Mouse (Mus musculus): ENCODE results near the gene Fcna. TPM values are rescaled to one million over a fixed set of nuclear protein-coding genes. Genes with fewer than 3 reads are reported as not detected.

The Fcna gene
- polyA plus RNA-seq, 1 experiment from 2014 or later = 4.0 TPM

DNA sequence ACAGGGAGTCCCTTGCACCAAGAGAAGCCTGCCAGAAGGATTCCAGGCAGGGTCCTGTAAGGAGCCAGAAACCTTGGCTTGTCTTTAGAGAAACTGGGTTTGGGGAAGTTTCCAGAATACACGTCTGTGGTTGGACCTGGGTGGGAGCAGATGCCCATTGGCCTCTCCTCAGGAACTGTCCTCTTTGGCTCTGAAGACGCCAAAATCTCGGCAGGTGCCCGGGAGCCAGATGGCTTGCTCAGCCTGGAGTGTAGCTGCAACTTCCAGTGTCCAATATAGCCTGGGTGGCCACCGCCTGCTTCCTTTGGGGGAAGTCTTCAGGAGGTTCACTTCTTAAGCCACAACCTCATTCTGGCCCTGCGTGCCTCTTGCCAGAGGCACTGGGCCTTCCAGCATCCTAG lies 45.9 kb downstream of the Fcna start:
- Histone ChIP-seq H3K9ac (no peak overlapping the region), H3K4me1 (replicated peaks; ENCODE audit: control insufficient read depth, insufficient read depth, low read length) (peaks cover 32% of the 10 kb centered on the region), H3K36me3 (replicated peaks; ENCODE audit: control insufficient read depth, insufficient read depth) (peaks cover 48% of the 10 kb centered on the region), H3K9me3 (ENCODE audit: control insufficient read depth, low read length) (no peaks in the 10 kb centered on the region), H3K4me3 (replicated peaks; ENCODE audit: low read length) (no peak overlapping the region), H3K4me2 (replicated peaks) (peak overlapping the region; percentile 54; the same call in 1 of the 2 replicates), H3K27me3 (ENCODE audit: control insufficient read depth, insufficient read depth, low read length) (peaks cover 41% of the 10 kb centered on the region), H3K27ac (0 out of 2 replicates have a peak overlapping the region, but pooled peaks have one; percentile 10)
- 31% methylated on average over 6 of the region's 6 CpGs for WGBS
- ATAC-seq (ENCODE audit: low FRiP score) (0 out of 2 replicates have a peak, but pooled peaks have one; percentile 2), DNase-seq (ENCODE audit: low spot score) (no peak)

DNA sequence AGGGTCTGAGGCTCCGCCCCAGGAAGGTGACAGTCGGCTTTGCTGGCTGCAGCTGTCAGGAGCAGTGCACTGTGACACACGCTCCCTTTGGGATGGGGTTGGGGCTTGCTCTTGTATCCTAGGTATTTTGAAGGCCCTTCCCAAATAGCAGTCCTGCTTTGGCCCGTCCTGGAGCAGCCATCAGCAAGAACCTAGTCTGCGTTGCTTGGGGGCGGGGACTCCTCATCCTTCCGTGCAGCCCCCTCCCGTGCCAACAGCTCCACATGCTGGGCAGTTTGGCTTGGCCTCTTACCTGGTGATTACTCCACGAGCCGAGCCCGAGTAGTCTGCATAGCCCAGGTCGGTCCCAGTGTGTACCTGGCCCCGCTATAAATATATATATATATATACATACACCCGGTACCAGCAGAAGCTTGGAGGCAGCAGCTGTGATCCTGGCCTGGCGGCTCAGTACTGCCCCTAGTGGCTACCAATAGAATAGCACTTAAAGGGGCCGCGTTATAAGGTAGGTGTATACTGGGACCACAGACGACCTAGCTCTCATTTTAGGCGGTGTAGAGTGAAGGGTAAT lies 46.5 kb downstream of the Fcna start, which contains the start of gene Ajm1:
Ajm1 (minus strand) TSS at position 464 of the 571 bp plus-strand sequence.
- H3K4me1 ChIP-seq (replicated peaks; ENCODE audit: control insufficient read depth, insufficient read depth, low read length) = peaks cover 32% of the 10 kb centered on the region

DNA sequence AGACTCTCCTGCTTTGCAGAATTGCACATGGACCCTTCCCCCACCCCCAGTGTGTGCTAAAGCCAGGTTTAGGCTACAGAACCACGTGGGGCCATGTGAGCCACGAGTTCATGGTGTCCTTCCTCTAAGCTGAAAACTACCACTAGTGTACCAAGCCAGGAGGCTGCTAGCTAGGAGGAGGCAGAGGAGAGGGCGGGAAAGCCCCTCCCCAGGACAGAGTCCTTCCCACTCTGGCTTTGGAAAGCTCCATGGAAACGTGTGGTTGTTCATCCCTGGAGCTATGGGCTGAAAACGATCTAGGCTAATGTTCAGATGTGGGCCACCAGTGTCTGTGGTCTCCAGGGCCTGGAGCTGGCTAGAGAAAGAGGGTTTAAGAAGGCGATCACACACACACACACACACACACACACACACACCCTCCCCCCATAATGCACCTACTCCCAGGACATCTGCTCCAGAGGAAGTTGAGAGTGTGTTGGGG lies 47.2 kb downstream of the Fcna start:
- peaks cover 45% of the 10 kb centered on the region for H3K36me3 ChIP-seq (replicated peaks; ENCODE audit: control insufficient read depth, insufficient read depth)
- peaks cover 35% of the 10 kb centered on the region for H3K4me1 ChIP-seq (replicated peaks; ENCODE audit: control insufficient read depth, insufficient read depth, low read length)
- peak overlapping the region; percentile 60; the same call in 1 of the 2 replicates for H3K9ac ChIP-seq
- 37% methylated on average over 6 of the region's 6 CpGs for WGBS
- DNase-seq (ENCODE audit: low spot score) = no peak
- peak overlapping the region; percentile 54 for H3K4me2 ChIP-seq (replicated peaks)
- H3K4me3 ChIP-seq (replicated peaks; ENCODE audit: low read length) = peak overlapping the region; percentile 44
- no peaks in the 10 kb centered on the region for H3K9me3 ChIP-seq (ENCODE audit: control insufficient read depth, low read length)
- peak; percentile 3; the same call in 1 of the 2 replicates for ATAC-seq (ENCODE audit: low FRiP score)
- no peak overlapping the region for H3K27ac ChIP-seq
- H3K27me3 ChIP-seq (ENCODE audit: control insufficient read depth, insufficient read depth, low read length) = peaks cover 53% of the 10 kb centered on the region

More for the DNA sequence above, 46.5 kb downstream of the Fcna start, which contains the start of gene Ajm1:
- 7% methylated on average over 19 of the region's 19 CpGs for WGBS
- no peaks in the 10 kb centered on the region for H3K9me3 ChIP-seq (ENCODE audit: control insufficient read depth, low read length)
- H3K36me3 ChIP-seq (replicated peaks; ENCODE audit: control insufficient read depth, insufficient read depth) = peaks cover 48% of the 10 kb centered on the region
- H3K9ac ChIP-seq = peak within 1 kb of the TSS; percentile 60
- H3K4me2 ChIP-seq (replicated peaks) = peak within 1 kb of the TSS; percentile 54
- DNase-seq (ENCODE audit: low spot score) (peak; percentile 90), ATAC-seq (ENCODE audit: low FRiP score) (peak; percentile 83)
- peaks cover 46% of the 10 kb centered on the region for H3K27me3 ChIP-seq (ENCODE audit: control insufficient read depth, insufficient read depth, low read length)
- peak within 1 kb of the TSS; percentile 44 for H3K4me3 ChIP-seq (replicated peaks; ENCODE audit: low read length)
- H3K27ac ChIP-seq = peak within 1 kb of the TSS; percentile 54

DNA sequence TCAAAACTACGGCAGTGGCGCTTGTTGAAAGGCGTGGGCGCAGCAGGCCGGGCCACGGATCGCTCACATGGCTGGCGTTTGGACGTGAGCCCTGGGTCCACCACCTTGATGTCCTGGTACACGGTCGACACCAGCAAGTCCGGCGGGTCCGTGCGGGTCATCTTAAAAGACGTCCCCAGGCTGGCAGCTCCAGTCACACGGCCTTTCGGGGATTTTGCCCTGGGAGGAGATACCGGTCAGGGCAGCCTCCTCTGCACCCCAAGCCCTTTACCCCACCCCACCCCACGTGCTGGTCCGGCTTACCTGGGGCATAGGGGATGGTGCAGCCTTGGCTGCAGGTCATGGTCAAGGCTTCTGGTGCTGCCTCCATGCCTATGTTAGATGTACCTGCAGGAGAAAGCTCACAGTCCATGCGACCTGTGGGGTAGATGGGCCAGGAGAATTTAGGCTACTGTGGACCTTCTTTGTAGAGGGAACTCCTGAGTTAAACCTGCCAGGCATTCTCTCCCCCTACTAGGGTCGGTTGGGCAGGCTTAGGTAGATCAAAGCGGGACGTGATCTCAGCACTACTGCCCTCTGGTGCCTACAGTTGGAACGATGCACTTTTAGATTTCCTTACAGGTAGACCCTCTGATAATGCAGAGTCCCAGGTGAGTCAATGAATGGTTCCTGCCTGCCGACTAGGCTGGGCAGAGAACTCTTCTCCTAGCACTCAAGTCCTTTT lies 47.9 kb downstream of the Fcna start:
- Histone ChIP-seq H3K9ac (no peak overlapping the region), H3K4me2 (replicated peaks) (peak overlapping the region; percentile 33), H3K27ac (no peak overlapping the region), H3K4me1 (replicated peaks; ENCODE audit: control insufficient read depth, insufficient read depth, low read length) (peaks cover 40% of the 10 kb centered on the region), H3K9me3 (ENCODE audit: control insufficient read depth, low read length) (no peaks in the 10 kb centered on the region), H3K4me3 (replicated peaks; ENCODE audit: low read length) (peak overlapping the region; percentile 13), H3K27me3 (ENCODE audit: control insufficient read depth, insufficient read depth, low read length) (peaks cover 56% of the 10 kb centered on the region), H3K36me3 (replicated peaks; ENCODE audit: control insufficient read depth, insufficient read depth) (peaks cover 37% of the 10 kb centered on the region)
- WGBS = 8% methylated on average over 27 of the region's 27 CpGs
- peak; percentile 77 for DNase-seq (ENCODE audit: low spot score)
- no peak for ATAC-seq (ENCODE audit: low FRiP score)

DNA sequence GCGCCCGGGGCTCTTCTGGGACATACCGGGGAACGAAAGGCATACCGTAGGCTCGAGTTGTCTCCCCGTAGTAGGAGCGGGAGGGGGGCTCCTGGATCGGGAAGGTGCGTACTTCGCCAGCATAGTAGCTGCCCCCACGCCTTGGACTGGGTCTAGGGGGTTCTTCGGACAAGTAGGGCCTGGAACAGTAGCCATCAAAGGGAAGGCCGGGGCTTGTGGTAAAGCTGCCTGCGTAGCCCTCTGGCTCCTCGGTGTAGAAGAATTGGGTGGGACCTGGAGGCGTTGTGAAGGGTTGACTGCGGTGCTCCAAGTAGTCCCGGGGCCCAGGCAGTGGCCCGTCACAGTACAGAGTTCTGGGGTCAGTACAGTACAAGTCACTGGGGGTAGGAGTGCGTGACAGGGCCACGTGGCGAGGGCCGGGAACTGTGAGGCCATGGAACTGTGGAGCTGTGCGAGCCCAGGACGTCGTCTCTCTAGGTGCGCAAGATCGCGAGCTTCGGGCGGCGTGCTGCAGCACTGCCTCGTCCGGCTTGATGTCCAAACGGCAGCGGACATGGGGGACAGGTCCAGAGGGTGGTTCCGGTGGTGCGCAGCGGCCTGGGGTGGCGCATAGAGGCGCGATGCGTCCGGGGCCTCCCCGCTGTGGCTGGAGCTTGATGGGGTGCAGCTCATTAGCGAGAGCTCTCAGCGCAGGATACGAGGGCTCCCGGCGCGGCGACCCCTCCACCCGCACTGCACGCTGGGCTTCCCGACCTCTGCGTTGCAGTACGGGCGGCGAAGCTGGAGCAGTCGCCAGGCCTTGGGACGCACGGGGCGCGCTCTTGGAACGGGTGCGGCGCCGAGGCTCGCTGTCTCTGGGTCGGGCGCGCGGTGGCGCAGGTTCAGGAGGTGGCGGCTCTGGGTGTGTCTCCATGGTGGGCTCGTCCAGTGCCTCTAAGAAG lies 48.8 kb downstream of the Fcna start:
- Histone ChIP-seq H3K27ac (no peak overlapping the region), H3K4me1 (replicated peaks; ENCODE audit: control insufficient read depth, insufficient read depth, low read length) (peaks cover 42% of the 10 kb centered on the region), H3K9ac (no peak overlapping the region), H3K9me3 (ENCODE audit: control insufficient read depth, low read length) (no peaks in the 10 kb centered on the region), H3K36me3 (replicated peaks; ENCODE audit: control insufficient read depth, insufficient read depth) (peaks cover 29% of the 10 kb centered on the region), H3K4me2 (replicated peaks) (peak overlapping the region; percentile 33), H3K27me3 (ENCODE audit: control insufficient read depth, insufficient read depth, low read length) (peaks cover 56% of the 10 kb centered on the region), H3K4me3 (replicated peaks; ENCODE audit: low read length) (peak overlapping the region; percentile 14)
- WGBS = 8% methylated on average over 77 of the region's 77 CpGs
- no peak for ATAC-seq (ENCODE audit: low FRiP score)
- DNase-seq (ENCODE audit: low spot score) = no peak

DNA sequence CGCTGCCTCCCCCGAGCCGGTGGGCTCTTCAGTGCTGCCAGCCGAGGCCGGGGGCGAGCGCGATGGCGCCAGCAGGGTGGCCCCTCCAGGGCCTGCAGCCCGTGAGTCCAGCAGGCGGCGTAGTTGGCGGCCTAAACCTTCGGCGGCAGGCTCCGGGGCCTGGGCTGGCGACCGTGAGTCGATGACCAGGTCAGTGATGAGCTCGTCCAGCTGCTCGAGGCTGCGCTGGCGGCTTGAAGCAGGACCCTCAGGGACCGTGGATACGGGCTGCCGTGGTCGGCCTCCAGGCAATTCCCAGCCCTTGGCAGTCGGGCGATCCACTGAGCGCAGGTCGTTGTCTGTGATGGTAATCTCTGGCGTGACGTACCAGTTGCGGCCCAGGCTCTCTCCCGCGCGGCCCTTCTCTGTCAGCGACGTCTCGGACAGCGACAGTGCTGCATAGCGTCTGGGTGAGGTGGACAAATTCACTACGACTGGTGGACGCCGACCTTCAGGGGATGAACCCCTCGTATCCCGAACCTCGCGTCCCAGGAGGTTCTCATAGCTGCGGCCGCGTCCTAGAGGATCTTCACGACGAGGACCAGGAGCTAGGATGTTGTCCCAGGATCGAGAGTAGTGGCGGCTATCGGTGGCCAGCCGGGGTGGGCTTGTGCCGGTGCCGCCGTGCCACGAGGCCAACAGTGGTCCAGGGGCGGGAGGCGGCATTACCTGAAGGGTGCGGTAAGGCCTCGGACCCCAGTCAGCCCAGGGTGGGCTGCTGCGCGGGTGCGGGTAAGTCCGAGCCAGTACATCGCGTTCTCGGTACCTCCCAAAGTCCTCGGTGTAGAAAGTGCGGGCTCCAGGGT lies 49.7 kb downstream of the Fcna start:
- Histone ChIP-seq H3K9me3 (ENCODE audit: control insufficient read depth, low read length) (no peaks in the 10 kb centered on the region), H3K9ac (peak overlapping the region; percentile 31; the same call in 1 of the 2 replicates), H3K27me3 (ENCODE audit: control insufficient read depth, insufficient read depth, low read length) (peaks cover 56% of the 10 kb centered on the region), H3K4me2 (replicated peaks) (peak overlapping the region; percentile 19), H3K36me3 (replicated peaks; ENCODE audit: control insufficient read depth, insufficient read depth) (peaks cover 20% of the 10 kb centered on the region), H3K4me3 (replicated peaks; ENCODE audit: low read length) (peak overlapping the region; percentile 14), H3K4me1 (replicated peaks; ENCODE audit: control insufficient read depth, insufficient read depth, low read length) (peaks cover 51% of the 10 kb centered on the region), H3K27ac (no peak overlapping the region)
- DNase-seq (ENCODE audit: low spot score) (no peak), ATAC-seq (ENCODE audit: low FRiP score) (no peak)
- 8% methylated on average over 74 of the region's 75 CpGs for WGBS

DNA sequence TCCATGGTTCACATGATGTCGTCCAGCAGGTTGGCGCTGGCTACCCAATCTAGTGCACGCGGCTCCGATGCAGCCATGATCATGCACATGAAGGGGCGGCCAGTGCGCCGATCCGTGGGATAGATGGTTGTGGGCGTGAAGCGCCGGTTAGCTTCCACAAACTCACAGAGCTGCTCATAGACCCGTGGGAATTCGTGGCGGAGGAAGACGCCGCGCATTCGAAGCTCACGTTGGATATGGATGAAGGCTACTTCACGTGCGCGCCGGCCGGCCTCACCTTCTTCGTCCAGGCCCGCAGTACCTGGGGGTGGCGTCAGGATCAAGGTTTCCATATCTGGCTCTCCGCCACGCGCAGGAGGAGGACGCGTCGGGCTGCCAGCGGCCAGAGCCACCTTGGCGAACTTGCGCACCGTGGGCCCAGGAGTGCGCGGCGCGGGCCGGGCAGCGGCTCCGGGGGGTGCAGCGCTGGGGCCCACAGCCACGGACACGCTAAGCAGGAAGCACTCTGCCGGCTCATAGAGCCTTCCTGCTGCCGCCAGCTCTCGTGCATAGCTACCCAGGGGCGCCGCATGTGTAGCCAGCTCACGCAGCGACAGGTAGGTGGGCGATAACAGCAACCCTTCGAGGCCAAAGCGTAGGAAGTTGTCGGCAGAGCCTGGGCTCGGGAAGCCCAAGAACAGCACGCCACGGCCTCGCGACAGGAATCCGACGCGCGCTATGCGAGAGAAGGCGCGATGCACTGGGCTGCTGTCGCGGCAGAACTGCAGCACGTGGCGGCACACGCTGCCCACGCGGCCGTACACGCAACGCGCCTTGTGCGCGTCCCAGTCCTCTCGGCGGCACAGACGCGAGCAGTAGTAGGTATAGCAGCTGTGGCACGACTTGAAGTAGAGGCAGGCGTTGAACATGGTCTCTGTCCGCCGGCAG lies 50.6 kb downstream of the Fcna start:
- H3K27me3 ChIP-seq (ENCODE audit: control insufficient read depth, insufficient read depth, low read length) = peaks cover 56% of the 10 kb centered on the region
- peaks cover 14% of the 10 kb centered on the region for H3K36me3 ChIP-seq (replicated peaks; ENCODE audit: control insufficient read depth, insufficient read depth)
- H3K4me2 ChIP-seq (replicated peaks) = peak overlapping the region; percentile 19
- no peak overlapping the region for H3K27ac ChIP-seq
- H3K9me3 ChIP-seq (ENCODE audit: control insufficient read depth, low read length) = no peaks in the 10 kb centered on the region
- ATAC-seq (ENCODE audit: low FRiP score) (no peak), DNase-seq (ENCODE audit: low spot score) (no peak)
- H3K4me1 ChIP-seq (replicated peaks; ENCODE audit: control insufficient read depth, insufficient read depth, low read length) = peaks cover 43% of the 10 kb centered on the region
- no peak overlapping the region; the same call in 1 of the 2 replicates for H3K9ac ChIP-seq
- 16% methylated on average over 92 of the region's 92 CpGs for WGBS
- H3K4me3 ChIP-seq (replicated peaks; ENCODE audit: low read length) = peak overlapping the region; percentile 14

Measured in hindbrain, embryonic 14.5 days (tissue).